Mouse (Mus musculus) cortical plate, adult 2 months (tissue): ENCODE results near the gene Fam83b.

Experiments used
- CTCF ChIP-seq: fragments of 200-500 bp; IDR thresholded peaks from 2 replicates; pipeline ENCODE4 v1.5.1; 2011; ENCODE audit warnings: mild to moderate bottlenecking, control low read depth, low read length; ENCODE audit not compliant: insufficient read depth; ENCODE audit errors: extremely low read depth
- POLR2A ChIP-seq: fragments of 200-500 bp; IDR thresholded peaks from 2 replicates; pipeline ENCODE4 v1.6.1; 2011; ENCODE audit warnings: mild to moderate bottlenecking, low read length, control low read depth; ENCODE audit not compliant: insufficient read depth; ENCODE audit errors: extremely low read depth

DNA sequence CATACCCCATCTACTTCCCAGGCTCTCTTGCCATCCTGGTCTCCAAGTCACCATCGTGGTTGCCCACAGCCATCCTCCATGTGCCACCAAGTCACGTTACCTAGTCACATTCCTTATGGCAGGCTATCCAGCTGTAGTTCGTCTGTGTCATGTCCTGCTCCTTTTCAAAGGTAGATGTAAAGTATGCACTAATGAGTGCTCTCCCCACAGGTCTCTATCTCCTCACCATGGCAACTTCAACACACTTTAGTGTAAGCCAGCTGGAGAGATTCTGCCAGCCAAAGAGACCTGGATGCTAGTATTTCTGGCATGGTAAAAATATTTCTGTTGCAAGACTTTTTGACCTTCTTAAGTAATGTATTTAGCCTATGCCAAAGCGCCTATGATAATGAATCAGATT, 30.5 kb upstream of the Fam83b start:
- TF ChIP-seq CTCF = no peak
- no peak for TF ChIP-seq POLR2A
